Mouse (Mus musculus) CH12.LX (cell line): Measurements from ENCODE around the gene Rassf2.

Experiments
- BHLHE40 ChIP-seq: IDR thresholded peaks from 2 replicates; pipeline ENCODE4 v1.6.1; 2011; ENCODE audit warnings: mild to moderate bottlenecking, low read depth, low read length, improper control_type of control experiment
- CHD2 ChIP-seq: IDR thresholded peaks from 2 replicates; pipeline ENCODE4 v1.6.1; 2011; ENCODE audit warnings: low read length, improper control_type of control experiment
- E2F4 ChIP-seq: IDR thresholded peaks from 2 replicates; pipeline ENCODE4 v1.6.1; 2011; ENCODE audit warnings: low read depth, low read length, improper control_type of control experiment; ENCODE audit not compliant: insufficient replicate concordance
- EP300 ChIP-seq: IDR thresholded peaks from 2 replicates; pipeline ENCODE4 v1.6.1; 2011; ENCODE audit warnings: low read length, improper control_type of control experiment
- MAFK ChIP-seq: IDR thresholded peaks from 2 replicates; pipeline ENCODE4 v1.6.1; 2011; ENCODE audit warnings: low read length, improper control_type of control experiment; ENCODE audit not compliant: insufficient replicate concordance
- NRF1 ChIP-seq: IDR thresholded peaks from 2 replicates; pipeline ENCODE4 v1.6.1; 2014; ENCODE audit warnings: low read depth, mild to moderate bottlenecking, inconsistent platforms, low read length, improper control_type of control experiment, moderate library complexity
- PAX5 ChIP-seq: IDR thresholded peaks from 2 replicates; pipeline ENCODE4 v1.6.1; 2012; ENCODE audit warnings: low read length, inconsistent platforms, mixed read lengths
- SIN3A ChIP-seq: IDR thresholded peaks from 2 replicates; pipeline ENCODE4 v1.6.1; 2012; ENCODE audit warnings: low read length, improper control_type of control experiment, inconsistent platforms
- UBTF ChIP-seq: IDR thresholded peaks from 2 replicates; pipeline ENCODE4 v1.6.1; 2012; ENCODE audit warnings: low read depth, mild to moderate bottlenecking, inconsistent platforms, low read length, improper control_type of control experiment, moderate library complexity

- no peak for TF ChIP-seq PAX5
- no peak for TF ChIP-seq E2F4
- no peak for TF ChIP-seq EP300
- TF ChIP-seq NRF1, result no peak
- TF ChIP-seq MAFK, result no peak
- TF ChIP-seq UBTF, result no peak
- TF ChIP-seq BHLHE40, result no peak
- no peak for TF ChIP-seq CHD2
- TF ChIP-seq SIN3A, result no peak
These were observed 21.9 kb downstream of the Rassf2 start for GRCm38 (mm10) chr2:132008186-132008585.
